Mouse (Mus musculus): ENCODE measurements at regions not wholly inside any gene's neighbourhood (a gene's known extent, or its start where the extent isn't known, plus 50 kb on each side); places are given as distances from the start of the nearest gene placed in this dataset.

DNA sequence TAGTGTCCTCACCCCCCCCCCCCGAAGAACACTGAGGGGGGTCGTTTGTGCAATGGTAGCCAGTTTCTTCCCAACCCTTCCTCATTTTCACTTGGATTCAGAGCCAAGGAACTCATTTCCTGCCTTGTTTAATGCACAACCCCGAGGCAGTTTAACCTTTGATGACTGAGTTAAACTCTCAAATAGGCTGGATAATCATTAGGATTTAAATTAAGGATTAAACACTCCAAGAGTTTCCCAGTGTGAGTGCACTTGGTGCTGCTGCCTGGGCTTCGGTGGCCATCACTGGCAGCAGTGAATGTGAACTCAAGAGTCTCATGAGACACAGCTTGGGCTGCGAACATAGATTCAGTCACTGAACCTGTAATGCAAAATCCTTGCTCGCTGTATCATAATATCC lies 124.7 kb upstream of the St8sia2 start:
- H3K27ac ChIP-seq (ENCODE audit: low read depth, low read length): no peak overlapping the region
- H3K36me3 ChIP-seq (ENCODE audit: control insufficient read depth, insufficient read depth, low read length): no peaks in the 10 kb centered on the region
- 79% methylated on average over 6 of the region's 6 CpGs for WGBS
- H3K4me1 ChIP-seq (replicated peaks; ENCODE audit: control insufficient read depth, insufficient read depth, low read length): no peaks in the 10 kb centered on the region
- H3K27me3 ChIP-seq (ENCODE audit: control insufficient read depth, insufficient read depth, low read length): no peaks in the 10 kb centered on the region
- no peak overlapping the region for H3K9ac ChIP-seq (ENCODE audit: low read depth, low read length)
- ATAC-seq (ENCODE audit: low FRiP score) (no peak), DNase-seq (ENCODE audit: low spot score) (no peak)
- H3K4me3 ChIP-seq (ENCODE audit: low read depth, low read length): no peak overlapping the region
- no peaks in the 10 kb centered on the region for H3K9me3 ChIP-seq (ENCODE audit: control insufficient read depth, low read length)
- H3K4me2 ChIP-seq (replicated peaks; ENCODE audit: low read depth, low read length): no peak overlapping the region

GRCm38 (mm10) chr7:74130206-74130836 lies 116.8 kb upstream of the St8sia2 start:
- no peaks in the 10 kb centered on the region for H3K27me3 ChIP-seq (ENCODE audit: control insufficient read depth, insufficient read depth, low read length)
- peaks cover 6% of the 10 kb centered on the region for H3K4me1 ChIP-seq (replicated peaks; ENCODE audit: control insufficient read depth, insufficient read depth, low read length)
- no peaks in the 10 kb centered on the region for H3K9me3 ChIP-seq (ENCODE audit: control insufficient read depth, low read length)
- H3K27ac ChIP-seq (ENCODE audit: low read depth, low read length): peak overlapping the region; percentile 49; the same call in 1 of the 2 replicates
- 0 out of 2 replicates have a peak overlapping the region, but pooled peaks have one; percentile 3 for H3K9ac ChIP-seq (ENCODE audit: low read depth, low read length)
- no peak overlapping the region for H3K4me2 ChIP-seq (replicated peaks; ENCODE audit: low read depth, low read length)
- no peak overlapping the region for H3K4me3 ChIP-seq (ENCODE audit: low read depth, low read length)
- peak; percentile 64 for DNase-seq (ENCODE audit: low spot score)
- no peaks in the 10 kb centered on the region for H3K36me3 ChIP-seq (ENCODE audit: control insufficient read depth, insufficient read depth, low read length)
- ATAC-seq (ENCODE audit: low FRiP score): peak; percentile 71
- 30% methylated on average over 8 of the region's 8 CpGs for WGBS

DNA sequence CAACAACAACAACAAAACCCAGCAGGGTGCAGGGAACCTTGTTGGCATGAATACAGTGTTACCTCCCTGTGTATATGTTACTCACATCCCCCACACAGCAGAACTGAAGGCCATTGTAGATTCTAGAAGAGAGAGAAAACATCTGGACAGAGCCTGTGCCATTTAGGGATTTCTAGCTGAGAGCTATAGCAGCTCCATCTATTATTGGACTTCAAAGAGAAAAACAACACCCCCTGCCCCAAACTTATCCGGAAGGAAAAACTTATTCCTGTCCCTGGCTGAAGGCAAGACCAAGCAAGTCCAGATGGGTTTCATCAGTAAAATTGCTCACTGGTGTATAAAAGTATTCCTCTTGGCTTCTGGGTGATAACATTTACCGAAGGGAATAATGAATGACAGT lies 98.6 kb upstream of the St8sia2 start:
- H3K36me3 ChIP-seq (ENCODE audit: control insufficient read depth, insufficient read depth, low read length): no peaks in the 10 kb centered on the region
- no peaks in the 10 kb centered on the region for H3K9me3 ChIP-seq (ENCODE audit: control insufficient read depth, low read length)
- no peaks in the 10 kb centered on the region for H3K27me3 ChIP-seq (ENCODE audit: control insufficient read depth, insufficient read depth, low read length)
- H3K4me1 ChIP-seq (replicated peaks; ENCODE audit: control insufficient read depth, insufficient read depth, low read length): no peaks in the 10 kb centered on the region
- 69% methylated on average over 2 of the region's 2 CpGs for WGBS
- H3K27ac ChIP-seq (ENCODE audit: low read depth, low read length): no peak overlapping the region
- ATAC-seq (ENCODE audit: low FRiP score) (no peak), DNase-seq (ENCODE audit: low spot score) (no peak)
- no peak overlapping the region for H3K4me2 ChIP-seq (replicated peaks; ENCODE audit: low read depth, low read length)
- H3K4me3 ChIP-seq (ENCODE audit: low read depth, low read length): no peak overlapping the region
- H3K9ac ChIP-seq (ENCODE audit: low read depth, low read length): no peak overlapping the region

- Histone ChIP-seq H3K9ac (ENCODE audit: low read depth, low read length) (no peak overlapping the region), H3K27me3 (ENCODE audit: control insufficient read depth, insufficient read depth, low read length) (no peaks in the 10 kb centered on the region), H3K4me1 (replicated peaks; ENCODE audit: control insufficient read depth, insufficient read depth, low read length) (no peaks in the 10 kb centered on the region), H3K4me3 (ENCODE audit: low read depth, low read length) (no peak overlapping the region), H3K4me2 (replicated peaks; ENCODE audit: low read depth, low read length) (no peak overlapping the region), H3K27ac (ENCODE audit: low read depth, low read length) (no peak overlapping the region), H3K36me3 (ENCODE audit: control insufficient read depth, insufficient read depth, low read length) (no peaks in the 10 kb centered on the region), H3K9me3 (ENCODE audit: control insufficient read depth, low read length) (no peaks in the 10 kb centered on the region)
- WGBS: 77% methylated on average over 3 of the region's 3 CpGs
- peak; percentile 38 for DNase-seq (ENCODE audit: low spot score)
- ATAC-seq (ENCODE audit: low FRiP score): no peak
These were observed 94.9 kb upstream of the St8sia2 start for GRCm38 (mm10) chr7:74108347-74108746.

GRCm38 (mm10) chr7:74107176-74107928 lies 93.9 kb upstream of the St8sia2 start:
- no peak overlapping the region for H3K9ac ChIP-seq (ENCODE audit: low read depth, low read length)
- no peak for DNase-seq (ENCODE audit: low spot score)
- no peak overlapping the region for H3K27ac ChIP-seq (ENCODE audit: low read depth, low read length)
- H3K27me3 ChIP-seq (ENCODE audit: control insufficient read depth, insufficient read depth, low read length): no peaks in the 10 kb centered on the region
- no peaks in the 10 kb centered on the region for H3K9me3 ChIP-seq (ENCODE audit: control insufficient read depth, low read length)
- H3K36me3 ChIP-seq (ENCODE audit: control insufficient read depth, insufficient read depth, low read length): no peaks in the 10 kb centered on the region
- no peak for ATAC-seq (ENCODE audit: low FRiP score)
- H3K4me1 ChIP-seq (replicated peaks; ENCODE audit: control insufficient read depth, insufficient read depth, low read length): no peaks in the 10 kb centered on the region
- no peak overlapping the region for H3K4me2 ChIP-seq (replicated peaks; ENCODE audit: low read depth, low read length)
- H3K4me3 ChIP-seq (ENCODE audit: low read depth, low read length): no peak overlapping the region
- WGBS: 67% methylated on average over 5 of the region's 5 CpGs

- ATAC-seq (ENCODE audit: low FRiP score) (no peak), DNase-seq (ENCODE audit: low spot score) (no peak)
- Histone ChIP-seq H3K27ac (ENCODE audit: low read depth, low read length) (no peak overlapping the region), H3K9ac (ENCODE audit: low read depth, low read length) (no peak overlapping the region), H3K4me3 (ENCODE audit: low read depth, low read length) (no peak overlapping the region), H3K9me3 (ENCODE audit: control insufficient read depth, low read length) (no peaks in the 10 kb centered on the region), H3K4me2 (replicated peaks; ENCODE audit: low read depth, low read length) (no peak overlapping the region), H3K27me3 (ENCODE audit: control insufficient read depth, insufficient read depth, low read length) (no peaks in the 10 kb centered on the region), H3K36me3 (ENCODE audit: control insufficient read depth, insufficient read depth, low read length) (no peaks in the 10 kb centered on the region), H3K4me1 (replicated peaks; ENCODE audit: control insufficient read depth, insufficient read depth, low read length) (no peaks in the 10 kb centered on the region)
- WGBS: 68% methylated on average over 3 of the region's 3 CpGs
These were observed 78.0 kb upstream of the St8sia2 start for GRCm38 (mm10) chr7:74091402-74092025.

- no peak overlapping the region for H3K27ac ChIP-seq (ENCODE audit: low read depth, low read length)
- no peak for ATAC-seq (ENCODE audit: low FRiP score)
- H3K9ac ChIP-seq (ENCODE audit: low read depth, low read length): no peak overlapping the region
- H3K27me3 ChIP-seq (ENCODE audit: control insufficient read depth, insufficient read depth, low read length): no peaks in the 10 kb centered on the region
- no peaks in the 10 kb centered on the region for H3K9me3 ChIP-seq (ENCODE audit: control insufficient read depth, low read length)
- H3K4me1 ChIP-seq (replicated peaks; ENCODE audit: control insufficient read depth, insufficient read depth, low read length): no peaks in the 10 kb centered on the region
- no peak overlapping the region for H3K4me3 ChIP-seq (ENCODE audit: low read depth, low read length)
- H3K4me2 ChIP-seq (replicated peaks; ENCODE audit: low read depth, low read length): no peak overlapping the region
- WGBS: 79% methylated on average over 4 of the region's 4 CpGs
- no peaks in the 10 kb centered on the region for H3K36me3 ChIP-seq (ENCODE audit: control insufficient read depth, insufficient read depth, low read length)
- DNase-seq (ENCODE audit: low spot score): no peak
These were observed 67.4 kb upstream of the St8sia2 start for GRCm38 (mm10) chr7:74080846-74081235.

DNA sequence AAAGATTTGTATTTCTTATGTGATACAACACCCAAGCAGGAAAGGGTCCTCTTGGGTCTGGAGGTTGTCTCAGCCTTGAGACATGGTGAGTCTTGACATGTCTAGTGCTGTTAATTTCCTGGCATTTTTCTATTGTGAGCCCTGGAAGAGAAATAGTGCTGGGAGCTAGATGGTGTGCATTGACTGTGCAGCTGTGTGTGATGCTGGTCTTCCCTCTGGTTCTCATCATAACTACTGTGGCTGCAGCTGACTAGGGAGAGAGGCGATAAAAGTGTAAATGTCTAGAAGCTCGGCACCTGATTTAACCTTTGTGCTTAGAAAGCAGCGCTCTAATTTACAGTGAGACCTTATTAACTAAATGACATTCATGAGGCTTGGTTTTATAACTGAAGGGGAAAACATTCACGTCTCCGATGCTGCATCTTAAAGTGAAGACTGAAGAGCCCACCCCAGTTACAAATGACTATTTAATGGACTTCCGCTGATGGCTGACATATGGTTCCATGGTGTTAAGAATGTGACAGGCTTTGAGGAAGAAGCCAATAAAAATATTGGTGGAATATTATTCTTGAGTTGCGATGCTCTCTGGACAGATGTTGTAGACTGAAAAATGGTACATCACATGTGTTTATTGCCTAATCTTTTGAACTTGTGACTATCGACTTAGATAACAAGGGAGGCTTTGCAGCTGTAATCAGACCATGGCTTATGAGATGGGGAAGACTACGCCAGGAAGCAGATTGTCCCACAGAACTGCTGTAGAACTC lies 66.8 kb upstream of the St8sia2 start:
- H3K4me3 ChIP-seq (ENCODE audit: low read depth, low read length): no peak overlapping the region
- no peak overlapping the region for H3K27ac ChIP-seq (ENCODE audit: low read depth, low read length)
- no peaks in the 10 kb centered on the region for H3K36me3 ChIP-seq (ENCODE audit: control insufficient read depth, insufficient read depth, low read length)
- H3K9me3 ChIP-seq (ENCODE audit: control insufficient read depth, low read length): no peaks in the 10 kb centered on the region
- ATAC-seq (ENCODE audit: low FRiP score) (no peak), DNase-seq (ENCODE audit: low spot score) (no peak)
- no peak overlapping the region for H3K4me2 ChIP-seq (replicated peaks; ENCODE audit: low read depth, low read length)
- no peaks in the 10 kb centered on the region for H3K4me1 ChIP-seq (replicated peaks; ENCODE audit: control insufficient read depth, insufficient read depth, low read length)
- H3K9ac ChIP-seq (ENCODE audit: low read depth, low read length): no peak overlapping the region
- H3K27me3 ChIP-seq (ENCODE audit: control insufficient read depth, insufficient read depth, low read length): no peaks in the 10 kb centered on the region
- WGBS: 85% methylated on average over 9 of the region's 9 CpGs
